Mouse (Mus musculus) spleen, adult 10 weeks (tissue): ENCODE results near the gene Ano2. TPM values are rescaled to one million over a fixed set of nuclear protein-coding genes. Genes with fewer than 3 reads are reported as not detected.

Experiments used
- polyA plus RNA-seq: library from polyadenylated mRNA; stranded (reverse); fragments of 350-450 nt; fragmentation: Illumina TruSeq; extraction: RNeasy Lipid Tissue Mini Kit (QIAGEN cat#74804); gene quantifications from one replicate; pipeline ENCODE4 v1.2.3, GENCODE M21; 2015; ENCODE audit warnings: low replicate concordance; ENCODE audit not compliant: insufficient read depth

Ano2 gene
- not detected for polyA plus RNA-seq

DNA sequence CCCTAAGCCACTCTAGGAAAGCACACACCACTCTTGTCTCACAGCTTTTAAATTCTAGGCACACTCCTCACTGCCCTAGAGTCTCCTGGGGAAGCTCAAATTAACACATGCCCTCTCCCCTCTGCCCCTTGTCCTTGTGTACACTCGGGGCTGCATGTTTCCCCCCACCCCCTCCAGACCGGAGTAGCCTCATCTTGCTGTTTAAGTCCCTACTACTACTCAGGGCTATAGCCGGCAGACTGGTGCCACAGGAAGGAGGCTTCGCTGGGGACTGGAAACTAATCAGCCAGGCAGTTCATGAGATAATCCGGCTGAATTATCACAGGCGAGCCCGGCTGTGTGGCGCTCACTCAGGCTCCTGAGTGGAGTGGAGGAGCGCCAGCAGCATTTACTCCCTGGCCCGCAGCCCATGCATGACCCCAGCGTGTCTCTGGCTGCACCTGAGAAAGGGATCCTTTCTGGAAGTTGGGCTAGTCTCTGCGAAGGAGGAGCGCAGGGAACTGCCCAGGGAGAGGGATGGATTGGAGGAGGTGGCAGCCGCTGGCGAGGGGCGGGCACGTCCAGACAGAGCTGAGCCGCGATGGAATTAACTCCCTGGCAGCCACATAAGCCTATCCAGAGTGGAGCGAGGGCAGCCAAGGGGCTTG lies at the start of gene Ano2:
Gene Ano2 (plus strand): TSS at position 363 of the 647 bp plus-strand sequence.

Other genes starting within 250 kb of the Ano2 start
- 129 TPM for gene Cd9, start 195.6 kb upstream of the Ano2 start, polyA plus RNA-seq
- 5.5 TPM for gene Vwf, start 143.6 kb upstream of the Ano2 start, polyA plus RNA-seq